Mouse (Mus musculus): ENCODE results near the gene Ric1. TPM values are rescaled to one million over a fixed set of nuclear protein-coding genes. Genes with fewer than 3 reads are reported as not detected.

Gene Ric1
- total and polyA plus RNA-seq, 3 experiments, result 41.0 to 77.2 (median 54.2) TPM

DNA sequence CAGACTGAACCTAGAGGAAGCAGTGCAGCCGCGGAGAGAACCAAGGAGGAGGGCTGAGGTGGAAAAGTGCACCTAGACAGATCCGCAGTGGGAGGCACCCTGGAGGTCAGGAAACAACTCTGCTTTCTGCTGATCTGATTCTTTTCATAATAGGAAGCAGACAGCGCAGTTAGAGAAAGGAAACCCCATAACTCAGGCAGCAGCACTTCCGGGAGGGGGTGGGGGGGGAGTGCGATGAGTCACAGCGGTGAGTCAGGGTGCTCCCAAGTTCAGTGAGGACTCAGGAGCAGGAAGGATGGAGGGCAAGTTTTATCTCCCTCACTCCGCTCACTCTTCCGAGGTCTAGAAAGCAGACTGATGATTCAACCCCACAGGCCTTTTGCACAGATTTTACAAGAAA is 119.0 kb downstream of the Ric1 start (continued):
- no peak for TF ChIP-seq CHD2 (IDR thresholded peaks at IDR 0.05; ENCODE audit: low read length)
- TF ChIP-seq ZKSCAN1 (IDR thresholded peaks at IDR 0.05; ENCODE audit: low read depth, low read length), result no peak
- TF ChIP-seq USF2 (IDR thresholded peaks at IDR 0.05; ENCODE audit: borderline replicate concordance in 1 of 2, insufficient read depth in 1 of 2, low read depth in 1 of 2, low read length in 2 of 2), result no peak
- TF ChIP-seq HCFC1 (IDR thresholded peaks at IDR 0.05; ENCODE audit: low read depth, low read length), result no peak
- TF ChIP-seq TAL1 (IDR thresholded peaks at IDR 0.05; ENCODE audit: low read length), result peak; percentile 7; the same call in 1 of the 2 replicates
- no peak for TF ChIP-seq ZNF384 (IDR thresholded peaks at IDR 0.05; ENCODE audit: low read depth, low read length)
- no peak for TF ChIP-seq RAD21 (IDR thresholded peaks at IDR 0.05; ENCODE audit: low read depth, low read length)
- TF ChIP-seq MAZ (IDR thresholded peaks at IDR 0.05; ENCODE audit: low read depth, low read length), result peak; percentile 72; the same call in 1 of the 2 replicates
- TF ChIP-seq MYB (IDR thresholded peaks at IDR 0.05; ENCODE audit: low read depth, low read length), result no peak
- no peak for TF ChIP-seq TCF12 (IDR thresholded peaks at IDR 0.05; ENCODE audit: low read depth, low read length)
- TF ChIP-seq USF1 (IDR thresholded peaks at IDR 0.05; ENCODE audit: low read depth, low read length), result no peak
- TF ChIP-seq NELFE (IDR thresholded peaks at IDR 0.05; ENCODE audit: low read depth, low read length), result no peak

DNA sequence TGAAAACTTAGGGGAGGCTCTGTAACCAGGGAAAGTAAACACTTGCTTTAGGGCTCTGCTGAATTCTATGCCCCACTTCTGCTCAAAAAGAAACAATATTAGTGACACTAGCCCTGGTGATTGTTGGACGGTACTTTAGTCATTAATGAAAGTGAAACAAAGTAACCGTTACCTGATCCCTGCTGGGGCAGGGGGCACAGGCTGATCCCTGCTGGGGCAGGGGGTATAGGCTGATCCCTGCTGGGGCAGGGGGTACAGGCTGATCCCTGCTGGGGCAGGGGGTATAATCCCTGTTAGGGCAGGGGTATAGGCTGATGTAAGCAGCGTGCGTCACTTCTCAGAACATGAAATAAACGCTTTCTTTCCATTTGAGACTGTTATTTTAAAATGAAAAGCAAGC is 119.4 kb downstream of the Ric1 start:
- no peak overlapping the region for H3K27ac ChIP-seq (ENCODE audit: control insufficient read depth, low read depth, low read length)

DNA sequence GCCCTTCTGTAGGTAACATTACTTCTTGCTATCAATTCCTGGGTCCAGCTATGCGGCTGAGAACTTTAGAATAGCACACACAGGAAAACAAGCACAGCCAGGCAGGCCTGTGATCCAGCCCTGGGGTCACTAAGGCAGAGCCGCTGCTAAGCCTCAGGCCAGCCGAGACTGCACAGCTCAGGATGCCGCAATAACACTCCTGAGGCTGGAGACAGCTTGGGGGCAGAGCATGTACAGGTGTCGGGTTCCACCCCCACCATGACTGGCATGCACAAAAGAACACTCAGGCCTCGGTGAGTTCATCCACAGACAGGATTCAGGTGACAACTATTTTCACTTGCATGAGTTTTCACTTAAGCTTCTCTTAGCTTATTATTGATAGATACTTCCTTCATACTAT is 120.1 kb downstream of the Ric1 start:
- no peaks in the 10 kb centered on the region for H3K9me3 ChIP-seq (replicated peaks; ENCODE audit: insufficient read depth, low read length)
- TF ChIP-seq MAZ (IDR thresholded peaks at IDR 0.05; ENCODE audit: low read depth, low read length), result no peak
- TF ChIP-seq ZC3H11A (IDR thresholded peaks at IDR 0.05; ENCODE audit: low read depth, low read length), result no peak
- TF ChIP-seq SMC3 (IDR thresholded peaks at IDR 0.05; ENCODE audit: low read depth, low read length), result no peak
- TF ChIP-seq RCOR1 (IDR thresholded peaks at IDR 0.05; ENCODE audit: low read depth, low read length), result no peak
- TF ChIP-seq ZMIZ1 (IDR thresholded peaks at IDR 0.05; ENCODE audit: low read depth, low read length), result no peak
- no peak for TF ChIP-seq TBP (IDR thresholded peaks at IDR 0.05; ENCODE audit: low read depth, low read length)
- no peak for TF ChIP-seq NELFE (IDR thresholded peaks at IDR 0.05; ENCODE audit: low read depth, low read length)
- no peak for TF ChIP-seq KAT2A (conservative IDR thresholded peaks at IDR 0.05; ENCODE audit: low read depth, low read length)
- no peak for TF ChIP-seq MEF2A (IDR thresholded peaks at IDR 0.05; ENCODE audit: extremely low read depth, insufficient replicate concordance, low read depth, low read length, poor library complexity, severe bottlenecking)
- no peak for TF ChIP-seq GATA1 (IDR thresholded peaks at IDR 0.05; ENCODE audit: low read depth, low read length)
- no peaks in the 10 kb centered on the region for H3K27me3 ChIP-seq (ENCODE audit: control insufficient read depth in 1 of 2, insufficient read depth in 2 of 2, low read length in 2 of 2)
- DNase-seq (ENCODE audit: low read depth, low spot score), result no peak
- H3K4me1 ChIP-seq (ENCODE audit: control insufficient read depth in 1 of 2, insufficient read depth in 2 of 2, low read length in 2 of 2), result peaks cover 4 to 20% of the 10 kb centered on the region in 2 experiments
- H3K79me2 ChIP-seq (ENCODE audit: control insufficient read depth, insufficient read depth, low read length, poor library complexity), result peaks cover 12% of the 10 kb centered on the region
- H3K27ac ChIP-seq (ENCODE audit: control insufficient read depth, low read depth, low read length), result no peak overlapping the region
- H3K36me3 ChIP-seq (ENCODE audit: control insufficient read depth in 1 of 2, insufficient read depth in 2 of 2, low read length in 2 of 2), result peaks cover 28 to 32% of the 10 kb centered on the region in 2 experiments
- no peak overlapping the region for H3K9ac ChIP-seq (ENCODE audit: control insufficient read depth, low read depth, low read length, poor library complexity, severe bottlenecking)
- no peak overlapping the region for H3K4me3 ChIP-seq (ENCODE audit: control insufficient read depth in 1 of 2, insufficient read depth in 1 of 2, low read depth in 2 of 2, low read length in 2 of 2)

More for the DNA sequence above, 119.4 kb downstream of the Ric1 start:
- Histone ChIP-seq H3K4me1 (ENCODE audit: control insufficient read depth in 1 of 2, insufficient read depth in 2 of 2, low read length in 2 of 2) (peaks cover 2 to 15% of the 10 kb centered on the region in 2 experiments; a peak in 3 of 4 replicates), H3K79me2 (ENCODE audit: control insufficient read depth, insufficient read depth, low read length, poor library complexity) (peaks cover 7% of the 10 kb centered on the region), H3K9me3 (replicated peaks; ENCODE audit: insufficient read depth, low read length) (no peaks in the 10 kb centered on the region), H3K4me3 (ENCODE audit: control insufficient read depth in 1 of 2, insufficient read depth in 1 of 2, low read depth in 2 of 2, low read length in 2 of 2) (no peak overlapping the region), H3K27me3 (ENCODE audit: control insufficient read depth in 1 of 2, insufficient read depth in 2 of 2, low read length in 2 of 2) (no peaks in the 10 kb centered on the region), H3K36me3 (ENCODE audit: control insufficient read depth in 1 of 2, insufficient read depth in 2 of 2, low read length in 2 of 2) (peaks cover 22 to 39% of the 10 kb centered on the region in 2 experiments), H3K9ac (ENCODE audit: control insufficient read depth, low read depth, low read length, poor library complexity, severe bottlenecking) (no peak overlapping the region)
- no peak for DNase-seq (ENCODE audit: low read depth, low spot score)
- TF ChIP-seq E2F4 (IDR thresholded peaks at IDR 0.05; ENCODE audit: borderline replicate concordance, low read depth, low read length), result no peak
- no peak for TF ChIP-seq MAFK (IDR thresholded peaks at IDR 0.05; ENCODE audit: borderline replicate concordance, low read depth, low read length)
- no peak for TF ChIP-seq CHD2 (IDR thresholded peaks at IDR 0.05; ENCODE audit: low read length)
- no peak for TF ChIP-seq ZKSCAN1 (IDR thresholded peaks at IDR 0.05; ENCODE audit: low read depth, low read length)
- TF ChIP-seq RCOR1 (IDR thresholded peaks at IDR 0.05; ENCODE audit: low read depth, low read length), result peak; percentile 0; the same call in 1 of the 2 replicates
- TF ChIP-seq JUND (IDR thresholded peaks at IDR 0.05; ENCODE audit: low read depth, low read length), result 0 out of 2 replicates have a peak, but pooled peaks have one; percentile 4
- no peak for TF ChIP-seq GATA1 (IDR thresholded peaks at IDR 0.05; ENCODE audit: low read depth, low read length)
- no peak for TF ChIP-seq MEF2A (IDR thresholded peaks at IDR 0.05; ENCODE audit: extremely low read depth, insufficient replicate concordance, low read depth, low read length, poor library complexity, severe bottlenecking)
- no peak for TF ChIP-seq ELF1 (IDR thresholded peaks at IDR 0.05; ENCODE audit: low read depth, low read length)
- TF ChIP-seq MAX (IDR thresholded peaks at IDR 0.05; ENCODE audit: low read length), result no peak
- no peak for TF ChIP-seq EP300 (IDR thresholded peaks at IDR 0.05; ENCODE audit: low read depth in 1 of 2, low read length in 2 of 2)
- no peak for TF ChIP-seq CHD1 (IDR thresholded peaks at IDR 0.05; ENCODE audit: low read depth, low read length)
- TF ChIP-seq SIN3A (IDR thresholded peaks at IDR 0.05; ENCODE audit: low read length), result 0 out of 2 replicates have a peak, but pooled peaks have one; percentile 45
- 0 out of 4 replicates have a peak, but pooled peaks of 1 of the 2 experiments have one; percentile 10 for TF ChIP-seq POLR2A (IDR thresholded peaks at IDR 0.05; ENCODE audit: control insufficient read depth in 1 of 2, insufficient read depth in 1 of 2, low read depth in 1 of 2, low read length in 2 of 2, poor library complexity in 1 of 2)

All from MEL (cell line).